Mouse (Mus musculus) spleen, adult 2 months (tissue): Measurements from ENCODE around the gene Wdr27. TPM values are rescaled to one million over a fixed set of nuclear protein-coding genes. Genes with fewer than 3 reads are reported as not detected.
"Not testable (repeated sequence)": the region's sequence is repeated elsewhere in the genome, so short reads cannot be mapped to it uniquely, and the experiment has no call there.

ENCODE experiments used
- DNase-seq, 2 experiments: peaks; one replicate each; pipeline versions ENCODE4 v3.0.0 to v3.0.0-alpha.2; 2012 to 2021; ENCODE audit warnings: low spot score in 2 of 2, low read depth in 1 of 2
- H3K27ac ChIP-seq: fragments of 200-500 bp; 2 replicates; pipeline ENCODE4 v1.5.1; 2012; ENCODE audit warnings: low read length, inconsistent platforms; ENCODE audit not compliant: insufficient read depth
- H3K27me3 ChIP-seq: fragments of 200-500 bp; 2 replicates; pipeline ENCODE4 v1.6.1; 2012; ENCODE audit warnings: mild to moderate bottlenecking, moderate library complexity, low read length, inconsistent platforms; ENCODE audit not compliant: control insufficient read depth, insufficient read depth
- H3K36me3 ChIP-seq: fragments of 200-500 bp; 2 replicates; pipeline ENCODE4 v1.6.1; 2012; ENCODE audit warnings: mild to moderate bottlenecking, low read length, inconsistent platforms; ENCODE audit not compliant: control insufficient read depth, insufficient read depth
- H3K4me1 ChIP-seq: fragments of 200-500 bp; 2 replicates; pipeline ENCODE4 v1.6.1; 2011; ENCODE audit warnings: inconsistent platforms; ENCODE audit not compliant: control insufficient read depth, insufficient read depth, insufficient read length
- H3K4me3 ChIP-seq: fragments of 200-500 bp; 2 replicates; pipeline ENCODE4 v1.5.1; 2011; ENCODE audit warnings: mild to moderate bottlenecking, inconsistent platforms; ENCODE audit not compliant: insufficient read depth, insufficient read length; ENCODE audit errors: extremely low read depth
- CTCF ChIP-seq: fragments of 200-500 bp; IDR thresholded peaks from 2 replicates; pipeline ENCODE4 v1.5.1; 2011; ENCODE audit warnings: mild to moderate bottlenecking, inconsistent platforms; ENCODE audit not compliant: insufficient read depth, insufficient read length, insufficient replicate concordance; ENCODE audit errors: extremely low read depth
- POLR2A ChIP-seq: fragments of 200-500 bp; IDR thresholded peaks from 2 replicates; pipeline ENCODE4 v1.6.1; 2011; ENCODE audit warnings: low read depth, low read length, inconsistent platforms
- WGBS: fragments of 180-500 bp; shearing (Covaris S2); methylation state at CpG from one replicate; pipeline ENCODE4 v1.1.7; 2018; 5-methylcytosine and 5-hydroxymethylcytosine counted together
- polyA plus RNA-seq: library from polyadenylated mRNA; depleted of rRNA; stranded (reverse); fragments of >200 nt; gene quantifications from 2 replicates; pipeline ENCODE4 v1.2.3, GENCODE M21; 2012

The Wdr27 gene
- polyA plus RNA-seq, 1 experiment = 0.81 TPM

DNA sequence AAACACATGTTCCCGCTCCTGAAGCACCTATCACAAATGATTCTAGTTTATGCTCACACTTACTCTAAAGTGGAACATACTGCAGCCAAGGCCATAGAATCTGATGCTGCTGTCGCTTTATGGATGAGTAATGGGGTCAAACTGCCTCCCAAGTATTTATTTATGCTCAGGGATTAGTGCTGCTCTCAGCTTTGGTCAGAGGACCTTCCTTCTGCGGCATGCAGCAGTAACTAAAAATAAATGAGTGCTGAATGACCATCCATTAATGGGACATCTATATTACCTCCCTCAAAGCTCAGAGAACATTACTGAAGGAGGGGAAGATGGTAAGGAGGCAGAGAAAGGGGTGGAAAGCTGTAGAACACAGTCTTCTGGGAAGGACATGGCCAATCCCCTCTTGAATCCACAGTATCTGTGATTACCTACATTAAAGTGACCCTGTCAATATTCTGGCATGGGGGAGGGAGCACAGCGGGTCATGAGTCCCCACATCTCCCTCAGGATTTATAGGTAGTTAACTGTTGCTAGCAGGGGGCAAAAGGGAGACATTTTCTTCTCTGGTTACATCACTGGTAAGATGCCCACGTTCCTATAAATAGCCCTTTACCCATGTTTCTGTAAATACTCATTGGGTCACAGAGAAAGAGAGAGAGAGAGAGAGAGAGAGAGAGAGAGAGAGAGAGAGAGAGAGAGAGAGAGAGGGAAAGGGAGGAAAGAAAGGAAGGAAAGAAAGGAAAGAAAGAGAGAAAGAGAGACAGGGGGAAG lies 6.9 kb downstream of the Wdr27 start:
- Histone ChIP-seq H3K36me3 (no peaks in the 10 kb centered on the region), H3K4me1 (no peaks in the 10 kb centered on the region), H3K4me3 (no peak overlapping the region), H3K27ac (no peak overlapping the region), H3K27me3 (no peaks in the 10 kb centered on the region)
- 73% methylated on average over 5 of the region's 5 CpGs for WGBS
- no peak for DNase-seq
- TF ChIP-seq CTCF (no peak), POLR2A (no peak)

DNA sequence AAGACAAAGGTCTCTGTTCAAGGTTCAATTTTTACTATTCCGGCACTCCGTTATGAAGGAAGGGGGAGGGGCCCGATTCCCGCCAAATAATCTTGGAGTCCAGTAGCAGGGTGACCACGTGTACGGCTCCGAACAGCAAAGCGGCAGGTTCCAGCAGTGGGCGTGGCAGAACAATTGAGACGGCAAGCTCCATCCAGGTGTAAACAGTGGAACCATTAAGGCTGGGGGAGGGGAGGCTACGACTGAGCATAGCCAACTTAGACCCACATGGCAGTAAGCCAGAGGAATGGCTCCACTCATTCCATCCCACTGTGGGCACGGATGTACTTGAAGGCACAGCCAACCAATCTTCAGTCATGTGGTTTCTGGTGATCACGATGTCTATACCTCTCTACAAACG lies 7.7 kb downstream of the Wdr27 start:
- not testable (repeated sequence) for H3K4me3 ChIP-seq, H3K4me1 ChIP-seq

DNA sequence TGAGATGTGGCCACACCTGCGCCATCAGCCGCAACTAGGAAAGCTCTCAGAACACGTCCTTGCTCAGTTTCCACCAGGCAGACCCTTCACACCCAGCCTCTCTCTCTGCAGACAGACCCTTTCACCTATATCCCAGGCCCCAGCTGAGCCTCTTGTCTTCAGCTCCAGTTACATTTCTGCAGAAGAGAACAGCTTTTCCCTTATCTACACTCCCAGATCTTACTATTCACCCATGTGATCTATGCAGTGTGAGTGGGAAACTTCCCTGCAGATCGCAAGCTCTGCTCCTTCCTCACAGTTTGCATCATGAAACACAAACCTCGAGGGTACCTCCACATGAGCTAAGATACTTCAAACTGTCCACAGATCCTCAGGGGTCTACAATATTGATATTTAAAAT lies 11.5 kb downstream of the Wdr27 start:
- no peaks in the 10 kb centered on the region for H3K27me3 ChIP-seq
- 68% methylated on average over 5 of the region's 5 CpGs for WGBS
- H3K27ac ChIP-seq = no peak overlapping the region
- no peak for DNase-seq
- no peak overlapping the region for H3K4me3 ChIP-seq
- no peaks in the 10 kb centered on the region for H3K4me1 ChIP-seq
- TF ChIP-seq CTCF = no peak
- TF ChIP-seq POLR2A = no peak
- H3K36me3 ChIP-seq = no peaks in the 10 kb centered on the region

More for the DNA sequence above, 7.7 kb downstream of the Wdr27 start:
- 86% methylated on average over 14 of the region's 14 CpGs for WGBS
- DNase-seq, H3K36me3 ChIP-seq, H3K27me3 ChIP-seq, H3K27ac ChIP-seq: not testable (repeated sequence)

DNA sequence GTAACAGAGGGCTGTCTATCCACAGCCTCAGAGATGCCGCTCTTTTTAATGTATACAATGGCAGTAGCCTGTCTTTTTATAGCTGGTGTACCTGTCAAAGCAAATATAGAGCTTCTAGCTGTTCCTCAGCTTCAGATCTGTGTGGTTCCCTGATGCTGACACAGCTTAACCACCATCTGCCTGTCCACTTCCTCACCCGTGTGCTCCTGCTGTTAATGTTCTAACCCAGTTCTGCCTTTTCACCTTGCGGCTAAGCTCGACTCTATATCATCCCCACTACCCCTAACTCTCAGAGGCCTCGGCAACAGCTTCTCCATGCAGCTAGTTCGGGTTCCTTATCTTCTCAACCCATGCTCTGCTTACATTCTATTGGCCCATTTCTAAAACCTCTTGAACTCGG lies 12.3 kb downstream of the Wdr27 start:
- H3K27me3 ChIP-seq = no peaks in the 10 kb centered on the region
- no peaks in the 10 kb centered on the region for H3K4me1 ChIP-seq
- TF ChIP-seq POLR2A = no peak
- no peak for TF ChIP-seq CTCF
- no peaks in the 10 kb centered on the region for H3K36me3 ChIP-seq
- H3K27ac ChIP-seq = no peak overlapping the region
- no peak overlapping the region for H3K4me3 ChIP-seq
- no peak for DNase-seq
- 14% methylated on average over 7 of the region's 7 CpGs for WGBS

DNA sequence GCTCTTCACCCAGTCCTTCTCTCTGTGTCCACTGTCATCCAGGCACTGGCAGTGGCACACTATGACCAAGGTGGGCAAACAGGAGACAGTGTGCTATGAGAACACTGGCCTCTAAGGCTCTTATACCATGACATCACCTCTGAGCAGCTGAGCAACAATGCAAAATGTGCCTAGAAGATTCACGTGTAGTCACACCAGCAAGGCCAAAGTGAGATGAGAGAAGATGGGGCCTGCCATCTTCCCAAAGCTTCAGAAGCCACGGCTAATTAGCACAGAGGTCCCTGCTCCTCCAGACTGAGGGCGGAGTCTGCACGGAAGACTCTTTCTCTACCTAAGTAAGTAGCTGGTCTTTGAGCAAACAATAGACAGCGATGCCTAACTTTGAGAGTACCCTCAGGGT lies 14.3 kb downstream of the Wdr27 start:
- Histone ChIP-seq H3K4me1 (no peaks in the 10 kb centered on the region), H3K27ac (no peak overlapping the region), H3K36me3 (no peaks in the 10 kb centered on the region), H3K4me3 (no peak overlapping the region), H3K27me3 (no peaks in the 10 kb centered on the region)
- WGBS = 89% methylated on average over 5 of the region's 5 CpGs
- no peak for TF ChIP-seq CTCF
- no peak for TF ChIP-seq POLR2A
- DNase-seq = no peak

DNA sequence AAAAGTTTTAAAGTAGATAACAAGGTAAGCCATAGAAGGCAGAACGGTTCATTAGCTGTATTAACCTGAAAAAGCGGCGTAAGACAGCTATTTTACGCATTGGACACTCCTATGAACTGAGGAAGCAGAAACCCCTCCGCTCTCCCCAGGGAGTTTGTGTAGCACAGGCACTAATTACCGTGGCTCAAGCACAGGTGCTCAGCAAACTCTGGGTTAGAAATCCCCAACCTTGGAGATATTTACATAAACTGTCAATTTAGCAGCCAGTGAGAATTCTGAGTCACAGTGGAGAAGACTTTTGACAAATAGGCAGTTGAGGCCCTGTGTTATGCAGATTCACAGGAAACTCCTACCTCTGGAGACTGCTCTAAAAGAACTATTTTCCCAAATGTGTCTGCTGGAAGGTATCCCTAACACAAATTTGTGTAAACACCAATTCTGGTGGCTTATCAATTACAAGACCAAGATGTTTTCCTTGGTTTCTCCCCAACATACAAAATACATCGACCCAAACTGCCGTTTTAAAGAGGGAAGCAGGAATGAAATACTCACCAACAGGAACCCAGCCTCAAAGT lies 15.2 kb downstream of the Wdr27 start:
- no peaks in the 10 kb centered on the region for H3K27me3 ChIP-seq
- no peaks in the 10 kb centered on the region for H3K4me1 ChIP-seq
- H3K36me3 ChIP-seq = no peaks in the 10 kb centered on the region
- no peak overlapping the region for H3K4me3 ChIP-seq
- WGBS = 69% methylated on average over 8 of the region's 8 CpGs
- H3K27ac ChIP-seq = no peak overlapping the region
- TF ChIP-seq CTCF (no peak), POLR2A (no peak)
- no peak for DNase-seq

DNA sequence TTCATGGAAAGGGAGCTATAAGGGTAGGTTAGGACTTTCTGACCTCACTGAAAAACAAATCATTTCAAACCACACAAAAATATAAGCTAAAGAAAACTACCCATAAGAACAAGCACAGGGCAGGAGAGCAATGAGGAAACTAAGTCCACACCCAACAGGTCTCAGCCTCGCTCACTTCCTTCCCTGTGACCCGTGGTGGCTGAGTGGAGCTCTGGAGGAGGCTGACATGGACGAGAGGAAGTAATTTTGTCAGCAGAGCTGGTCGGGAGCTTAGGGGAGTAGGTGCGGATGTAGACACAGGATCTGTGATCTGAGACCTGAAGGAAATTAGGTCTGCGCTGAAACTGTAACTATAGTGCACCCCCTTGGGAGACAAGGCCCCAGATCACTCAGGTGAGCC lies 21.4 kb downstream of the Wdr27 start:
- no peaks in the 10 kb centered on the region for H3K4me1 ChIP-seq
- WGBS = 14% methylated on average over 6 of the region's 6 CpGs
- no peak for DNase-seq
- TF ChIP-seq CTCF = no peak
- no peak for TF ChIP-seq POLR2A
- no peak overlapping the region for H3K27ac ChIP-seq
- H3K27me3 ChIP-seq = no peaks in the 10 kb centered on the region
- H3K4me3 ChIP-seq = no peak overlapping the region
- no peaks in the 10 kb centered on the region for H3K36me3 ChIP-seq
